Mouse (Mus musculus) cerebellum, adult 2 months (tissue): ENCODE data around the gene Psmb4.

Source experiments
- CTCF ChIP-seq: fragments of 200-500 bp; IDR thresholded peaks from 2 replicates; pipeline ENCODE4 v1.5.1; 2011; ENCODE audit warnings: low read depth, mild to moderate bottlenecking, control low read depth, low read length, moderate library complexity, borderline replicate concordance; ENCODE audit not compliant: insufficient read depth
- POLR2A ChIP-seq: fragments of 200-500 bp; IDR thresholded peaks from 2 replicates; pipeline ENCODE4 v1.6.1; 2011; ENCODE audit warnings: low read length, control low read depth, borderline replicate concordance; ENCODE audit not compliant: insufficient read depth

- no peak for TF ChIP-seq POLR2A
- no peak for TF ChIP-seq CTCF
These were observed 31.1 kb upstream of the Psmb4 start for GRCm38 (mm10) chr3:94917816-94918361.
